Comparison of ENCODE assay signal across 25 mouse cellular contexts in genomic region chr2:56540714-56541113, GRCm38 (mm10).
DNase-seq lines count a peak whose midpoint lies in the region; ATAC-seq and TF ChIP-seq lines count a peak whose summit lies in the region.
"Had no signal": no experiment of that assay in that cellular context is flagged by ENCODE, and none has a peak within 500 bp of the region (broad histone marks: within the 10 kb centered on the region; RNA-seq: fewer than 3 reads in every experiment).

No protein-coding gene starts in this region.

- no peak overlapping the region for H3K4me3 ChIP-seq in midbrain, embryonic 14.5 days (replicated peaks; ENCODE audit: low read depth, low read length)
- no peak overlapping the region for H3K4me3 ChIP-seq in midbrain, embryonic 13.5 days (replicated peaks)
- H3K4me3 ChIP-seq: embryonic facial prominence, embryonic 10.5 days; embryonic facial prominence, embryonic 12.5 days; forebrain, embryonic 13.5 days; forebrain, embryonic 15.5 days had no signal

- H3K27ac ChIP-seq in midbrain, embryonic 14.5 days (replicated peaks; ENCODE audit: low read depth, low read length) = no peak overlapping the region
- H3K27ac ChIP-seq in midbrain, embryonic 13.5 days = no peak overlapping the region
- H3K27ac ChIP-seq: embryonic facial prominence, embryonic 10.5 days; embryonic facial prominence, embryonic 12.5 days; forebrain, embryonic 13.5 days; forebrain, embryonic 15.5 days had no signal

- ATAC-seq in midbrain, embryonic 14.5 days (ENCODE audit: low FRiP score, low TSS enrichment) = no peak
- no peak for ATAC-seq in midbrain, embryonic 13.5 days
- ATAC-seq: activated CD4-positive, CD25-positive, alpha-beta regulatory T cell, adult 4 months; CD4-positive, CD25-positive, alpha-beta regulatory T cell, adult 4 months; Patski had no signal

- no peaks in the 10 kb centered on the region for H3K9me3 ChIP-seq in midbrain, embryonic 14.5 days (ENCODE audit: control insufficient read depth, low read length)
- H3K9me3 ChIP-seq in midbrain, embryonic 13.5 days = no peaks in the 10 kb centered on the region
- H3K9me3 ChIP-seq: embryonic facial prominence, embryonic 10.5 days; embryonic facial prominence, embryonic 12.5 days; forebrain, embryonic 13.5 days; forebrain, embryonic 15.5 days; G1E had no signal

- no peak for TF ChIP-seq CTCF in brain, embryonic 14.5 days (IDR thresholded peaks at IDR 0.05; ENCODE audit: borderline replicate concordance, extremely low read depth, insufficient read depth, insufficient read length)

- DNase-seq in embryo, embryonic 10 days (ENCODE audit: low spot score) = peak; percentile 4
- DNase-seq in embryo, embryonic 9.5 days (ENCODE audit: extremely low spot score) = no peak
- peak; percentile 59 for DNase-seq in midbrain, embryonic 14.5 days
- DNase-seq in brain, embryonic 14.5 days (ENCODE audit: low read depth) = peak; percentile 39
- DNase-seq: adrenal gland, adult 8-10 months; adrenal gland, postnatal 14 days; adrenal gland, postnatal 36 days; B cell, adult 2 months; cerebellum, adult 11 months; cerebellum, adult 18-20 months; cerebellum, adult 8-10 months; cerebellum, postnatal 10 days; cerebellum, postnatal 25 days; embryo, embryonic 11 days; forebrain, postnatal 0 days had no signal

- H3K4me2 ChIP-seq in midbrain, embryonic 14.5 days (ENCODE audit: low read length) = no peak overlapping the region
- H3K4me2 ChIP-seq in midbrain, embryonic 13.5 days (replicated peaks) = no peak overlapping the region
- H3K4me2 ChIP-seq: embryonic facial prominence, embryonic 12.5 days; forebrain, embryonic 13.5 days; forebrain, embryonic 15.5 days had no signal

- no peak for TF ChIP-seq POLR2A in brain, embryonic 14.5 days (IDR thresholded peaks at IDR 0.05; ENCODE audit: borderline replicate concordance, extremely low read depth, insufficient read depth, insufficient read length, poor library complexity, severe bottlenecking)

- H3K36me3 ChIP-seq in midbrain, embryonic 14.5 days (ENCODE audit: control insufficient read depth, insufficient read depth, low read length) = no peaks in the 10 kb centered on the region
- H3K36me3 ChIP-seq in midbrain, embryonic 13.5 days = no peaks in the 10 kb centered on the region
- H3K36me3 ChIP-seq: embryonic facial prominence, embryonic 10.5 days; embryonic facial prominence, embryonic 12.5 days; forebrain, embryonic 15.5 days; G1E had no signal

- H3K27me3 ChIP-seq in midbrain, embryonic 14.5 days (ENCODE audit: control insufficient read depth, insufficient read depth, low read length) = no peaks in the 10 kb centered on the region
- H3K27me3 ChIP-seq in midbrain, embryonic 13.5 days = no peaks in the 10 kb centered on the region
- H3K27me3 ChIP-seq: CH12.LX; embryonic facial prominence, embryonic 12.5 days; forebrain, embryonic 13.5 days; forebrain, embryonic 15.5 days; Patski had no signal

- WGBS in midbrain, embryonic 14.5 days = 70% methylated on average over 2 of the region's 2 CpGs
- WGBS in midbrain, embryonic 13.5 days = 75% methylated on average over 2 of the region's 2 CpGs

- no peaks in the 10 kb centered on the region for H3K4me1 ChIP-seq in midbrain, embryonic 14.5 days (ENCODE audit: control insufficient read depth, insufficient read depth, low read length)
- H3K4me1 ChIP-seq in midbrain, embryonic 13.5 days (replicated peaks) = peaks cover 6% of the 10 kb centered on the region; the same call in 1 of the 2 replicates
- H3K4me1 ChIP-seq: embryonic facial prominence, embryonic 12.5 days; forebrain, embryonic 13.5 days had no signal

- H3K9ac ChIP-seq in midbrain, embryonic 14.5 days (replicated peaks; ENCODE audit: low read length) = no peak overlapping the region
- H3K9ac ChIP-seq in midbrain, embryonic 13.5 days (replicated peaks) = no peak overlapping the region
- H3K9ac ChIP-seq: embryonic facial prominence, embryonic 12.5 days; forebrain, embryonic 13.5 days; forebrain, embryonic 15.5 days; forebrain, postnatal 0 days had no signal
